Mouse (Mus musculus): ENCODE measurements around the gene Lysmd1. TPM values are rescaled to one million over a fixed set of nuclear protein-coding genes. Genes with fewer than 3 reads are reported as not detected.
"Not testable (repeated sequence)": the region's sequence is repeated elsewhere in the genome, so short reads cannot be mapped to it uniquely, and the experiment has no call there.

Lysmd1 gene
- 53.8 and 57.6 TPM in 2 replicates for polyA plus RNA-seq (2015; fragmentation: Nextera tagmentation; extraction: Ambion mirVana)

DNA sequence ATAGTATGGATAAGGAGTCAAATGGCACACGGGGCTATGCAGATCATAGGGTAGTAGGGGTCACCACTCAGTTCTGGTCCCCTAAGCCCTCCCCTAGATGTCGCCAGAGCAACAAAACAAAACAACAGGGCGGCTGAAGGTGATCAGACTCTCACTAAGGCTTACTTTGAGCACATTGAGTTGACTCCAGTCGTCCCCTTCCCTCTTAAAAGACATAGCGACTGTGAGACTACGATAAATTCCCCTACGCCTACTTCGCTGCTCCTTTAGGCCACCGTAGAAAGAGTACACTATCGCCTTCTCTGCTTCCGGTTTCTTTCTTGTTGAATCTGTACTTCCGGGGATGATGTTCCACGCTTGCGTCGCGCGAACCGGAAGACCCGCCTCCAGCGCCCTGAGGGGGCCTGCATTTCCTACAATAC is at the start of gene Lysmd1, which contains the start of gene Scnm1:
Gene Lysmd1, plus strand, starts transcription at position 409 of the 422 bp plus-strand sequence.
Gene Scnm1, minus strand, starts transcription at position 332 of the 422 bp plus-strand sequence.
- Histone ChIP-seq H3K36me3 (ENCODE audit: control insufficient read depth, insufficient read depth, low read length) (0 out of 2 replicates have a peak, but pooled peaks cover under 1% of the 10 kb centered on the region), H3K27ac (ENCODE audit: low read length) (peak within 1 kb of the TSS; percentile 83), H3K4me3 (ENCODE audit: low read depth, low read length) (peak within 1 kb of the TSS; percentile 71), H3K27me3 (ENCODE audit: control insufficient read depth, insufficient read depth, low read depth, low read length) (no peaks in the 10 kb centered on the region), H3K9me3 (replicated peaks; ENCODE audit: control insufficient read depth, low read length, poor library complexity, severe bottlenecking) (no peaks in the 10 kb centered on the region), H3K4me1 (ENCODE audit: control insufficient read depth, insufficient read depth, low read length) (peaks cover 20% of the 10 kb centered on the region), H3K4me2 (ENCODE audit: low read length) (peak within 1 kb of the TSS; percentile 95), H3K9ac (ENCODE audit: low read depth, low read length) (peak within 1 kb of the TSS; percentile 83)
- under 1% methylated on average over 20 of the region's 20 CpGs for WGBS
- peak; percentile 94 for ATAC-seq

DNA sequence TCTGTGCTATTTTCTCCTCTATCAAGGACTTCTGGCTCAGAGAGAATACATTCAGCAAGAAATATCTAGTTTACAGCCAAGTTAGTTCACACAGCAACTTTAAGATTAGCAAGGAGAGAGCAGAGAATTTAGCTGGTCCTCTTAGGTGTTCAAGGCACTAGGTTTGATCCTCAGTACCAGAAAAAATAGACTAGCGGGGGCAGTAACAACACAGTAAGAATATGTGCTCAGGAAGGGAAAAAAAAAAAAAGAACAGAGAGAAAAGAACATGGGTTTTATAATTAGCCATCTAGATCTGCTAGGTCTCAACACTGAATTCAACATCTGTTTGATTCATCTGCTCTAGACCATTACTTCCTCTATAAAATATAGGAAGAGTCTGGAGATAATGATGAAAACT is 45.8 kb upstream of the Lysmd1 start:
- no peak overlapping the region for H3K27ac ChIP-seq (ENCODE audit: low read length)
- H3K4me2 ChIP-seq (ENCODE audit: low read length): no peak overlapping the region
- H3K9ac ChIP-seq (ENCODE audit: low read depth, low read length): no peak overlapping the region
- no peaks in the 10 kb centered on the region for H3K36me3 ChIP-seq (ENCODE audit: control insufficient read depth, insufficient read depth, low read length)
- WGBS: 97% methylated on average over 1 of the region's 1 CpGs
- no peak for ATAC-seq
- no peaks in the 10 kb centered on the region for H3K9me3 ChIP-seq (replicated peaks; ENCODE audit: control insufficient read depth, low read length, poor library complexity, severe bottlenecking)
- no peaks in the 10 kb centered on the region for H3K4me1 ChIP-seq (ENCODE audit: control insufficient read depth, insufficient read depth, low read length)
- no peaks in the 10 kb centered on the region for H3K27me3 ChIP-seq (ENCODE audit: control insufficient read depth, insufficient read depth, low read depth, low read length)
- no peak overlapping the region for H3K4me3 ChIP-seq (ENCODE audit: low read depth, low read length)

DNA sequence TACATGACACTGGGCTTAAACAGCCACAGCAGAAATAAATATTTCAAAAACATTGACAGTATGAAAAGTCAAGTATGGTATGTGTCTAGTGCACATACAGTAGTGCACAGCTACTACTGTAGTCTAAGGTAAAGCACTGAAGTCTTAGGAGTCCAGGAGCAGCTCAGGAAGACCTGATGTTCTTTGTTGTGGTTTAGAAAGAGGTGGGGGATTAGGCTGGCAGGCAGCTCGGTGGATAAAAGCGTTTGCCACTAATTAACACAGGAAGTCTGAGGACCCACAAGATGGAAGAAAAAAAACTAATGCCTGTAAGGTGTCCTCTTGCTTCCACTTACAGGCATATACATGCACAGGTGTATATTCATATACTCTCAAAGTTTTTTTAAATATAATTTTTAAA is 33.0 kb upstream of the Lysmd1 start:
- H3K4me2 ChIP-seq (ENCODE audit: low read length): no peak overlapping the region
- H3K36me3 ChIP-seq (ENCODE audit: control insufficient read depth, insufficient read depth, low read length): 0 out of 2 replicates have a peak, but pooled peaks cover 2% of the 10 kb centered on the region
- no peaks in the 10 kb centered on the region for H3K27me3 ChIP-seq (ENCODE audit: control insufficient read depth, insufficient read depth, low read depth, low read length)
- no peak for ATAC-seq
- no peak overlapping the region for H3K27ac ChIP-seq (ENCODE audit: low read length)
- WGBS: 30% methylated on average over 2 of the region's 2 CpGs
- no peak overlapping the region for H3K4me3 ChIP-seq (ENCODE audit: low read depth, low read length)
- no peak overlapping the region for H3K9ac ChIP-seq (ENCODE audit: low read depth, low read length)
- H3K9me3 ChIP-seq (replicated peaks; ENCODE audit: control insufficient read depth, low read length, poor library complexity, severe bottlenecking): no peaks in the 10 kb centered on the region
- peaks cover 18% of the 10 kb centered on the region for H3K4me1 ChIP-seq (ENCODE audit: control insufficient read depth, insufficient read depth, low read length)

DNA sequence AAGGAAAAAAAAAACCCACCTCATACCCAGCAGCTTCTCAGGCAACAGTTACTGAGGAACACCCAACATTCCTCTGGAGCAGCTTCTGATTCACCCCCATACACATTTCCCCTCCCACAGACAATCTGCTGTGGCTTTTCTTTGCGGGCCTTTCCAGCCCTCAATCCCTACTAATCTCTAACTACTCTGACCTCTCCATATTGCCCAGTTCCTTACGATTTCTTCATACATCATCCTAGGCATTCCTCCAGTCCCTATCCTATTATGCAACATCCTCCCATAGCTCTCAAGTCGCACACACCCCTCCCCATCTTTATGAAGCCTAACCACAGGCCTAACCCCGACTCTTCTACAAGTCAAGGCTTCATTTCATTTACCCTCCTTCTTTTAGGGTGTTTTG is 28.8 kb upstream of the Lysmd1 start:
- peak overlapping the region; percentile 60 for H3K4me2 ChIP-seq (ENCODE audit: low read length)
- H3K27me3 ChIP-seq (ENCODE audit: control insufficient read depth, insufficient read depth, low read depth, low read length): no peaks in the 10 kb centered on the region
- H3K36me3 ChIP-seq (ENCODE audit: control insufficient read depth, insufficient read depth, low read length): no peaks in the 10 kb centered on the region
- peak overlapping the region; percentile 82; the same call in 1 of the 2 replicates for H3K9ac ChIP-seq (ENCODE audit: low read depth, low read length)
- H3K27ac ChIP-seq (ENCODE audit: low read length): no peak overlapping the region
- ATAC-seq: no peak
- H3K4me3 ChIP-seq (ENCODE audit: low read depth, low read length): peak overlapping the region; percentile 65
- H3K4me1 ChIP-seq (ENCODE audit: control insufficient read depth, insufficient read depth, low read length): peaks cover 18% of the 10 kb centered on the region
- 78% methylated on average over 4 of the region's 4 CpGs for WGBS
- no peaks in the 10 kb centered on the region for H3K9me3 ChIP-seq (replicated peaks; ENCODE audit: control insufficient read depth, low read length, poor library complexity, severe bottlenecking)

DNA sequence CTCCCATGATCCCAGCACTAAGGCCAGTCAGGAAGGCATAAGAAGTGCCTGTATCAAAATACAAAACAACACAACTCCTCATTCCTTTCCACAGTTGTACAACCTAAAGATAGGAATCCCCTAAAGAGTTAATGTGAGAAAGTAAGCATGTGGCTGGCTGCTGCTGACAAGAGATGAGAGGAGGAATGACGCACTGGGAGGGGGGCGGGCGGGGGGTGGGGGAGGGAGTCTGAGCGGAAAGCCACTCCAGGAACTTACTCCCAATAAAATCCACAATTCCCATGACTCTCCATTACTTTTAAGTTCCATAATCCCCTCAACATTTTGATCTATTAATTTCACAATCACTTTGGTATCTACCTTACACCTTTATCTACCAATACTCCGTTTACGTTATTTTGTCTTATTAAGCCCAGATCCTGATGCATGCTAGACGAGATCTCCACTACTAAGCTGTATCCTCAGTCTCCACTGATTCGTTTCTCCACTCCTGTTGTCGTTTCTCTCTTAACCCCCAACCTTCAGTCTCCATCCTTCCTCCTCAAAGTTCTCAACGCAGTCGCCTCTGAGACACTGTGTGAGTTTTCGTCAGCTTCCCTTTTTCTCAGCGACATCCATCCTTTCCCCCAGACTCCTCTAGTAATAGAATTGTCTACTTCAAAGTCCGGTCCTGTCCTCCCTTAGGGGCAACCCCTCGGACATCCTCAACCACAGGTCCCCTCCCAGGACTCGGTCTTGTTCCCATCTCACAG is 28.1 kb upstream of the Lysmd1 start:
- peaks cover 18% of the 10 kb centered on the region for H3K4me1 ChIP-seq (ENCODE audit: control insufficient read depth, insufficient read depth, low read length)
- 1% methylated on average over 16 of the region's 16 CpGs for WGBS
- no peak; the same call in 1 of the 2 replicates for ATAC-seq

DNA sequence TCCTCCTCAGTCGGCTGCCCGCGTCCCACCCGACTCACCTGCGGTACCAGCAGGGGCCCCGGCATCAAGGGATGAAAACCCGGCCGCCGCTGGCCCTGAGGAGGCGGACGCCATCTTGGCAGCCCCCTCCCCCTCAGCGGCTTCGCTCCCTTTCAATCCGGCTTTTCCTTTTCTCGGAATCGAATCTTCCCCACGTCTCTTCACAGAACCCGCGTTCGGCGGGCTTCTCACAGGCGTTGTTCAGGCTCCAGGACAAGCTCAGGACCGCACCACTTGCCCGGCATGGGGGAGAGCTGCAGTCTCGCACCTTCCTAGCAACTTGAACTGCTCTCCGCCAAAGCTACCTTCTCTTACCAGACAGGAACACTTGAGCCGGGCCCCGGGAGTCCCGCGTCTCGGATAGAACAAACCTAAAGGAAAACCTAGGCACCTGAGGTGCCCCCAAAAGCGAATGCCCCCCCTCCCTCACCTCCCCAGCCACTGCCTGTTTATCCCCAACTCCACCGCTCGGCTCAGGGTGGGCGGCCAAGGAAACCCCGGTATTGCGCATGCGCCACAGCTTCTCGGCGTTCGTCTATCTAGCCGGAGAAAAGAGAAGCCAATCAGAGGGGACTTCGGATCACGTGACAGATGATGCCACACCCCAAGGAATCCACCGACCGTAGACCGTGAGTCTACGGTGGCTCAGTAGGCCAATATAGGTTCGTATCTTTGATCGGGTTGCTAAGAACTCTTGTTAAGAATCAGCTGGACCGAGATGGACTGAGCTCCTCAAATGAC is 27.4 kb upstream of the Lysmd1 start, which contains the start of gene Pip5k1a:
Gene Pip5k1a, minus strand, starts transcription at position 593 of the 780 bp plus-strand sequence.
- peak within 1 kb of the TSS; percentile 82 for H3K9ac ChIP-seq (ENCODE audit: low read depth, low read length)
- peak; percentile 90 for ATAC-seq
- H3K4me3 ChIP-seq (ENCODE audit: low read depth, low read length): peak within 1 kb of the TSS; percentile 65
- no peaks in the 10 kb centered on the region for H3K27me3 ChIP-seq (ENCODE audit: control insufficient read depth, insufficient read depth, low read depth, low read length)
- under 1% methylated on average over 51 of the region's 51 CpGs for WGBS
- no peaks in the 10 kb centered on the region for H3K9me3 ChIP-seq (replicated peaks; ENCODE audit: control insufficient read depth, low read length, poor library complexity, severe bottlenecking)
- peak within 1 kb of the TSS; percentile 73 for H3K4me2 ChIP-seq (ENCODE audit: low read length)
- peak within 1 kb of the TSS; percentile 86 for H3K27ac ChIP-seq (ENCODE audit: low read length)
- peaks cover 16% of the 10 kb centered on the region for H3K4me1 ChIP-seq (ENCODE audit: control insufficient read depth, insufficient read depth, low read length)
- no peaks in the 10 kb centered on the region for H3K36me3 ChIP-seq (ENCODE audit: control insufficient read depth, insufficient read depth, low read length)

More for the DNA sequence above, 28.1 kb upstream of the Lysmd1 start:
- Histone ChIP-seq H3K4me2 (ENCODE audit: low read length) (peak overlapping the region; percentile 60), H3K36me3 (ENCODE audit: control insufficient read depth, insufficient read depth, low read length) (no peaks in the 10 kb centered on the region), H3K9ac (ENCODE audit: low read depth, low read length) (peak overlapping the region; percentile 82), H3K9me3 (replicated peaks; ENCODE audit: control insufficient read depth, low read length, poor library complexity, severe bottlenecking) (no peaks in the 10 kb centered on the region), H3K27me3 (ENCODE audit: control insufficient read depth, insufficient read depth, low read depth, low read length) (no peaks in the 10 kb centered on the region), H3K27ac (ENCODE audit: low read length) (peak overlapping the region; percentile 86), H3K4me3 (ENCODE audit: low read depth, low read length) (peak overlapping the region; percentile 65)

DNA sequence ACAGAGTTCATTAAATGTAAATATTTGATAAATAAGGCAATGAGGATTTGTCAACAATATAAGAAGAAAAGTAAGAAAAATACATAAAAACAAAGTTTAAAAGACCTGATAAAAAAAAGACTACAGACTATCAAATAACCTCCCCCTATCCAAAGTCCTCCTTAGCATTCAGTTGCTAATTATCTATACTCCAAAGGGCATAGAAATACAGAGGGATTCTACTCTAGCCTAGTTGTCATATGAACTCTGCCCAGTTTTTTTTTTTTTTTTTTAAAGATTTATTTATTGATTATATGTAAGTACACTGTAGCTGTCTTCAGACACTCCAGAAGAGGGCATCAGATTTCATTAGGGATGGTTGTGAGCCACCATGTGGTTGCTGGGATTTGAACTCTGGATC is 26.6 kb upstream of the Lysmd1 start:
- not testable (repeated sequence) for ATAC-seq; H3K27me3 ChIP-seq (ENCODE audit: control insufficient read depth, insufficient read depth, low read depth, low read length); H3K9me3 ChIP-seq (replicated peaks; ENCODE audit: control insufficient read depth, low read length, poor library complexity, severe bottlenecking); H3K36me3 ChIP-seq (ENCODE audit: control insufficient read depth, insufficient read depth, low read length)
- peak overlapping the region; percentile 65 for H3K4me3 ChIP-seq (ENCODE audit: low read depth, low read length)
- peak overlapping the region; percentile 75 for H3K27ac ChIP-seq (ENCODE audit: low read length)
- peaks cover 15% of the 10 kb centered on the region for H3K4me1 ChIP-seq (ENCODE audit: control insufficient read depth, insufficient read depth, low read length)
- H3K9ac ChIP-seq (ENCODE audit: low read depth, low read length): peak overlapping the region; percentile 66; the same call in 1 of the 2 replicates
- peak overlapping the region; percentile 73 for H3K4me2 ChIP-seq (ENCODE audit: low read length)

DNA sequence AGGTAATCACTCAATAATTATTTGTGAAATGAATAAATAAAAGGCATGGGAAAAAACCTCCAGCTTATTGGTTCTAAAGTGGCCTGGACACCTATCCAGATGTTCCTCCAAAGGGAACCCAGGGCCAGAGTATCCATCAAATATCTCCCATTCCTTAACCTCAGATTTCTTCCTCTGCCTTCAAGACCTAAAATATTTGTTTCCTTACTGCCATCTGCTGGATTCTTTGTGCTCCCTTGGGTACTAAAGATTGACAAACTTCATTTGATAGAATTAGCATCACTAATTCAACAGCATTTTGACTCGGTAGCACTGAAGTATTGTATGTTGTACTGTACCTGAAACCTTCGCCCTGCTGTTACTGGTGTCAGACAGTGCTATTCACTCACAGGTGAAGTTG is 26.0 kb upstream of the Lysmd1 start:
- Histone ChIP-seq H3K27me3 (ENCODE audit: control insufficient read depth, insufficient read depth, low read depth, low read length) (no peaks in the 10 kb centered on the region), H3K27ac (ENCODE audit: low read length) (no peak overlapping the region), H3K9ac (ENCODE audit: low read depth, low read length) (no peak overlapping the region), H3K9me3 (replicated peaks; ENCODE audit: control insufficient read depth, low read length, poor library complexity, severe bottlenecking) (no peaks in the 10 kb centered on the region), H3K4me3 (ENCODE audit: low read depth, low read length) (no peak overlapping the region), H3K4me2 (ENCODE audit: low read length) (no peak overlapping the region), H3K36me3 (ENCODE audit: control insufficient read depth, insufficient read depth, low read length) (no peaks in the 10 kb centered on the region), H3K4me1 (ENCODE audit: control insufficient read depth, insufficient read depth, low read length) (peaks cover 21% of the 10 kb centered on the region)
- no peak for ATAC-seq
- 69% methylated on average over 2 of the region's 2 CpGs for WGBS

Measured in midbrain, embryonic 16.5 days (tissue).